Comparison of ENCODE assay signal across 17 mouse cellular contexts in genomic region chr4:25451865-25452264, GRCm38 (mm10).
"Had no signal": no experiment of that assay in that cellular context is flagged by ENCODE, and none has a peak within 500 bp of the region (broad histone marks: within the 10 kb centered on the region; RNA-seq: fewer than 3 reads in every experiment).

No protein-coding gene starts in this region.

- H3K36me3 ChIP-seq: lung, embryonic 15.5 days; midbrain, embryonic 13.5 days; midbrain, embryonic 15.5 days; neural tube, embryonic 12.5 days; stomach, embryonic 15.5 days had no signal

- ATAC-seq: lung, postnatal 0 days; midbrain, embryonic 13.5 days; midbrain, embryonic 15.5 days had no signal

- H3K9me3 ChIP-seq: lung, embryonic 15.5 days; midbrain, embryonic 13.5 days; midbrain, embryonic 15.5 days; neural tube, embryonic 12.5 days; stomach, embryonic 15.5 days had no signal

- DNase-seq: lung, adult 2 months; lung, postnatal 14 days; lung, postnatal 36 days; right cerebral cortex, postnatal 14 days; thymus, adult 2 months; thymus, postnatal 25 days; thymus, postnatal 4 days had no signal

- H3K4me2 ChIP-seq: lung, embryonic 15.5 days; midbrain, embryonic 11.5 days; midbrain, embryonic 13.5 days; midbrain, embryonic 15.5 days; neural tube, embryonic 12.5 days; stomach, embryonic 15.5 days had no signal

- H3K27ac ChIP-seq: lung, embryonic 15.5 days; macrophage; midbrain, embryonic 13.5 days; midbrain, embryonic 15.5 days; neural tube, embryonic 12.5 days; stomach, embryonic 15.5 days; stomach, postnatal 0 days had no signal

- H3K4me1 ChIP-seq: lung, embryonic 15.5 days; megakaryocyte, embryonic 14.5 days; midbrain, embryonic 13.5 days; midbrain, embryonic 15.5 days; neural tube, embryonic 12.5 days; stomach, embryonic 15.5 days had no signal

- H3K27me3 ChIP-seq: lung, embryonic 15.5 days; megakaryocyte, embryonic 14.5 days; midbrain, embryonic 13.5 days; midbrain, embryonic 15.5 days; neural tube, embryonic 12.5 days; stomach, embryonic 15.5 days had no signal

- H3K9ac ChIP-seq: lung, embryonic 15.5 days; midbrain, embryonic 13.5 days; midbrain, embryonic 15.5 days; neural tube, embryonic 12.5 days; stomach, embryonic 15.5 days had no signal

- H3K4me3 ChIP-seq: lung, embryonic 15.5 days; megakaryocyte, embryonic 14.5 days; midbrain, embryonic 13.5 days; midbrain, embryonic 15.5 days; neural tube, embryonic 12.5 days; stomach, embryonic 15.5 days had no signal
